Mouse (Mus musculus) embryonic fibroblast, embryonic 13.5 days (primary cell): ENCODE results near the gene Cers1. TPM values are rescaled to one million over a fixed set of nuclear protein-coding genes. Genes with fewer than 3 reads are reported as not detected.

Source experiments
- H3K27ac ChIP-seq: 2 replicates; pipeline ENCODE4 v1.5.1; 2012; ENCODE audit warnings: low read length, control low read depth, inconsistent platforms; ENCODE audit not compliant: insufficient read depth
- H3K4me1 ChIP-seq: 2 replicates; pipeline ENCODE4 v1.6.1; 2011; ENCODE audit warnings: low read length; ENCODE audit not compliant: control insufficient read depth, insufficient read depth
- H3K4me3 ChIP-seq: 2 replicates; pipeline ENCODE4 v1.5.1; 2011; ENCODE audit warnings: mild to moderate bottlenecking, control low read depth, low read length; ENCODE audit not compliant: insufficient read depth
- CTCF ChIP-seq: IDR thresholded peaks from 2 replicates; pipeline ENCODE4 v1.5.1; 2011; ENCODE audit warnings: mild to moderate bottlenecking, control low read depth, low read length, moderate library complexity, borderline replicate concordance; ENCODE audit not compliant: insufficient read depth
- POLR2A ChIP-seq: IDR thresholded peaks from 2 replicates; pipeline ENCODE4 v1.6.1; 2011; ENCODE audit warnings: low read depth, mild to moderate bottlenecking, control low read depth, low read length, moderate library complexity
- polyA plus RNA-seq: library from polyadenylated mRNA; stranded (reverse); fragments of >200 nt; gene quantifications from 2 replicates; pipeline ENCODE4 v1.2.4, GENCODE M21; 2011; ENCODE audit warnings: low read depth; ENCODE audit not compliant: missing spikeins, insufficient read length

Cers1 gene
- polyA plus RNA-seq, 1 experiment = 3.2 TPM

DNA sequence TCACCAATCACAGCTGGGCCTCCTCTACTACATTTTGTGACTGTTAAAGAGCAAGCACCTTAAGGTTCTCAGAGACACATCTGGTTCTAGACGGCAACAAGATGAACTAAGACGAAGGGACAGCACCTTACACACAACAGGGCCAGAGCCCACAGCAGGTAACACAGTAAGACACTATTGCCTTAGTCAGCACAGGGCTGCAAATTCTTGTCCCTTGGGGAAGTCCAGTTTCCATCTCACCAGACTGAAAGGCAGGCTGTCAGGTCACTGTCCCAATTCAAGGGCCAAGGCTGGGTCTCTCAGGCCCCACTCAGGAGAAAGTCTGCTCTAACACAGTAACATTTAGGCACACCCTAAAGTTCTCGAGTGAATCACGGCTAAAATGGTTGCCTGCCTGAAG lies 31.9 kb downstream of the Cers1 start:
- no peak for TF ChIP-seq POLR2A
- TF ChIP-seq CTCF = no peak
- Histone ChIP-seq H3K4me1 (peaks cover 13% of the 10 kb centered on the region), H3K27ac (no peak overlapping the region), H3K4me3 (no peak overlapping the region)

GRCm38 (mm10) chr8:70347860-70348420 lies 32.4 kb downstream of the Cers1 start:
- H3K4me1 ChIP-seq = peaks cover 13% of the 10 kb centered on the region
- TF ChIP-seq POLR2A (no peak), CTCF (no peak)
- no peak overlapping the region for H3K27ac ChIP-seq
- H3K4me3 ChIP-seq = no peak overlapping the region

- Histone ChIP-seq H3K27ac (no peak overlapping the region), H3K4me3 (peak overlapping the region; percentile 73), H3K4me1 (peaks cover 13% of the 10 kb centered on the region)
- TF ChIP-seq POLR2A (no peak), CTCF (no peak)
These were observed 35.7 kb downstream of the Cers1 start for GRCm38 (mm10) chr8:70351035-70351999.

GRCm38 (mm10) chr8:70352000-70352384 lies 36.4 kb downstream of the Cers1 start:
- Histone ChIP-seq H3K27ac (no peak overlapping the region), H3K4me3 (peak overlapping the region; percentile 73), H3K4me1 (peaks cover 13% of the 10 kb centered on the region)
- TF ChIP-seq POLR2A (no peak), CTCF (no peak)

- peaks cover 13% of the 10 kb centered on the region for H3K4me1 ChIP-seq
- TF ChIP-seq POLR2A (no peak), CTCF (no peak)
- peak overlapping the region; percentile 73 for H3K4me3 ChIP-seq
- H3K27ac ChIP-seq = 0 out of 2 replicates have a peak overlapping the region, but pooled peaks have one; percentile 38
These were observed 37.1 kb downstream of the Cers1 start for GRCm38 (mm10) chr8:70352657-70353151.

GRCm38 (mm10) chr8:70353194-70353817 lies 37.7 kb downstream of the Cers1 start, which contains the start of gene Upf1:
Gene Upf1, minus strand, starts transcription at chr8:70353278.
- Histone ChIP-seq H3K4me3 (peak within 1 kb of the TSS; percentile 73), H3K27ac (0 out of 2 replicates have a peak within 1 kb of the TSS, but pooled peaks have one; percentile 38), H3K4me1 (peaks cover 11% of the 10 kb centered on the region)
- TF ChIP-seq CTCF (no peak), POLR2A (peak; percentile 97)

DNA sequence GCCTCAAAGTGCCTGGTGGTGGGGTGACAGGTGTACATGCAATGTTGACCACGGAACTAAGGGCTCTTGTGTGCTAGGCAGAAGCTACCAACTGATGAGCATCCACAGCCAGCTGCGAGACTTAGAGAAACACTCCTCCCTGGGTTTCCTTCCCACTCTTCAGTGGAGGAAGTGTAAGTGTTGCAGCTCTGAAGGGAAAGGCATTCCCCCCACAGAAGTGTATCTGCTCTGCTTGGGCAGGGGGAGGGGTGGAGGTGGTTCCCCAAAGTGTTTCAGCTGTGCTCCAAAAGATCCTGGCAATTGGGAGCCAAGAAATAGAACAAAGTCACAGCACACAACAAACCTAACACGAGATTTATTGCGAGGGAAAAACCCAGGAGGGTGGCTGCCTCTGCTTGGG lies 38.4 kb downstream of the Cers1 start:
- TF ChIP-seq POLR2A = no peak
- TF ChIP-seq CTCF = no peak

GRCm38 (mm10) chr8:70356111-70356510 lies 40.5 kb downstream of the Cers1 start:
- TF ChIP-seq POLR2A (no peak), CTCF (no peak)

More for the DNA sequence above, 38.4 kb downstream of the Cers1 start:
- H3K4me3 ChIP-seq = no peak overlapping the region
- H3K27ac ChIP-seq = no peak overlapping the region
- peaks cover 8% of the 10 kb centered on the region; the same call in 1 of the 2 replicates for H3K4me1 ChIP-seq

GRCm38 (mm10) chr8:70359411-70359810 lies 43.8 kb downstream of the Cers1 start:
- Histone ChIP-seq H3K27ac (no peak overlapping the region), H3K4me3 (no peak overlapping the region), H3K4me1 (no peaks in the 10 kb centered on the region)
- TF ChIP-seq POLR2A = no peak
- TF ChIP-seq CTCF = no peak

More at GRCm38 (mm10) chr8:70356111-70356510, 40.5 kb downstream of the Cers1 start:
- Histone ChIP-seq H3K27ac (no peak overlapping the region), H3K4me1 (peaks cover 1% of the 10 kb centered on the region; the same call in 1 of the 2 replicates), H3K4me3 (no peak overlapping the region)
